Mouse (Mus musculus) liver, embryonic 14.5 days (tissue): ENCODE measurements around the gene Higd1b. TPM values are rescaled to one million over a fixed set of nuclear protein-coding genes. Genes with fewer than 3 reads are reported as not detected.

Source experiments
- ATAC-seq: fragments of 200-750 bp; cut with Nextera tagmentation; 2 replicates; pipeline ENCODE4 v1.8.0; 2017; ENCODE audit warnings: moderate number of reproducible peaks, mild to moderate bottlenecking, moderate library complexity; ENCODE audit not compliant: insufficient read depth
- DNase-seq, 3 experiments: peaks; one replicate each; pipeline ENCODE4 v3.0.0-alpha.2; 2012 to 2013; ENCODE audit warnings: low read depth in 3 of 3, low spot score in 3 of 3
- H3K27ac ChIP-seq: fragments of 300-500 bp; sonication (generic); 2 replicates; pipeline ENCODE4 v1.5.1; 2014; ENCODE audit warnings: moderate library complexity, mild to moderate bottlenecking, control low read depth, inconsistent platforms
- H3K27me3 ChIP-seq: fragments of 300-500 bp; sonication (generic); 2 replicates; pipeline ENCODE4 v1.6.1; 2014; ENCODE audit warnings: mild to moderate bottlenecking, low read length, moderate library complexity; ENCODE audit not compliant: control insufficient read depth, insufficient read depth
- H3K36me3 ChIP-seq: fragments of 300-500 bp; sonication (generic); replicated peaks from 2 replicates; pipeline ENCODE4 v1.6.1; 2014; ENCODE audit warnings: low read depth; ENCODE audit not compliant: control insufficient read depth, insufficient read depth
- H3K4me1 ChIP-seq, 2 experiments: fragments of 200-500 bp in 1 of 2; fragments of 300-500 bp in 1 of 2; sonication (generic) in 1 of 2; replicated peaks; 2 replicates each; pipeline ENCODE4 v1.6.1; 2012 to 2014; ENCODE audit warnings: antibody characterized with exemption in 1 of 2, inconsistent platforms in 1 of 2, low read length in 1 of 2; ENCODE audit not compliant: control insufficient read depth in 2 of 2, insufficient read depth in 2 of 2
- H3K4me2 ChIP-seq: fragments of 300-500 bp; sonication (generic); 2 replicates; pipeline ENCODE4 v1.6.1; 2014; ENCODE audit warnings: low read depth, mild to moderate bottlenecking, control low read depth, moderate library complexity
- H3K4me3 ChIP-seq, 2 experiments: fragments of 200-500 bp in 1 of 2; fragments of 300-500 bp in 1 of 2; sonication (generic) in 1 of 2; 2 replicates each; pipeline ENCODE4 v1.5.1; 2012 to 2014; ENCODE audit warnings: low read depth in 2 of 2, low read length in 2 of 2, mild to moderate bottlenecking in 2 of 2, control low read depth in 1 of 2, inconsistent platforms in 1 of 2, moderate library complexity in 1 of 2; ENCODE audit not compliant: insufficient read depth in 1 of 2
- H3K9ac ChIP-seq: fragments of 300-500 bp; sonication (generic); replicated peaks from 2 replicates; pipeline ENCODE4 v1.6.1; 2014; ENCODE audit warnings: mild to moderate bottlenecking, control low read depth, moderate library complexity
- H3K9me3 ChIP-seq: fragments of 300-500 bp; sonication (generic); 2 replicates; pipeline ENCODE4 v1.6.1; 2016; ENCODE audit warnings: low read length, mixed read lengths; ENCODE audit not compliant: control insufficient read depth
- CTCF ChIP-seq: IDR thresholded peaks from 2 replicates; pipeline ENCODE4 v1.5.1; 2016; ENCODE audit warnings: antibody characterized with exemption, low read depth, control low read depth
- EP300 ChIP-seq: IDR thresholded peaks from 2 replicates; pipeline ENCODE4 v1.6.1; 2016; ENCODE audit warnings: antibody characterized with exemption, low read depth
- WGBS: fragments of 180-500 bp; shearing (Covaris S2); extraction: QIAGEN DNeasy Blood & Tissue Kit; methylation state at CpG from one replicate; pipeline ENCODE4 v1.1.7; 2014; ENCODE audit not compliant: insufficient replicate concordance; 5-methylcytosine and 5-hydroxymethylcytosine counted together
- polyA plus RNA-seq, 2 experiments: library from polyadenylated mRNA; depleted of rRNA in 1 of 2; stranded (reverse) in 1 of 2; unstranded in 1 of 2; fragments of >200 nt; fragmentation: Nextera tagmentation in 1 of 2; extraction: Ambion mirVana in 1 of 2; gene quantifications; 2 replicates each; pipeline versions ENCODE4 v1.2.1 to v1.2.3; 2012 to 2014

The Higd1b gene
- polyA plus RNA-seq, 2 experiments = not detected

DNA sequence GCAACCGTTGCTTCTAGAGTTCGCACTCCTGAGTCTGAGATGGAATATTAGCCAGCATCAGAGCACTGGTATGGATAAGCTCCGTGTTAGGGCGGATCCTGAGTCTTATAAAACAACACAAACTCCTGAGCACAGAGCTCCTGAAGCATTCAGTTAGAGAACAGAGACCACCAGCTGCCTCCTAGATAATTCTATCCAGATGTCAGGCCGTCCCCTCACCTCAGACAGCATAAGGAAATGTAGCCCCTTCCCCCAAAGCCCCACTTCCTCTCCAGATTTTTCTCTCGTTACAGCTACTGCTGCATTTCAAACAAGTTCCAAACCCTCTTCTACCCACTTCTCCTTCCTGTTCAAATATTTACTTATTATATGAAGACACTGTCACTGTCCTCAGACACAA, 20.3 kb downstream of the Higd1b start:
- WGBS = 74% methylated on average over 6 of the region's 6 CpGs
- TF ChIP-seq EP300 = no peak
- no peak for TF ChIP-seq CTCF
- no peak overlapping the region for H3K9ac ChIP-seq
- H3K36me3 ChIP-seq = peaks cover 70% of the 10 kb centered on the region
- H3K9me3 ChIP-seq = no peaks in the 10 kb centered on the region
- H3K4me2 ChIP-seq = no peak overlapping the region
- no peaks in the 10 kb centered on the region for H3K27me3 ChIP-seq
- DNase-seq = no peak
- H3K4me1 ChIP-seq = no peaks in the 10 kb centered on the region
- no peak for ATAC-seq
- no peak overlapping the region for H3K27ac ChIP-seq
- no peak overlapping the region for H3K4me3 ChIP-seq

DNA sequence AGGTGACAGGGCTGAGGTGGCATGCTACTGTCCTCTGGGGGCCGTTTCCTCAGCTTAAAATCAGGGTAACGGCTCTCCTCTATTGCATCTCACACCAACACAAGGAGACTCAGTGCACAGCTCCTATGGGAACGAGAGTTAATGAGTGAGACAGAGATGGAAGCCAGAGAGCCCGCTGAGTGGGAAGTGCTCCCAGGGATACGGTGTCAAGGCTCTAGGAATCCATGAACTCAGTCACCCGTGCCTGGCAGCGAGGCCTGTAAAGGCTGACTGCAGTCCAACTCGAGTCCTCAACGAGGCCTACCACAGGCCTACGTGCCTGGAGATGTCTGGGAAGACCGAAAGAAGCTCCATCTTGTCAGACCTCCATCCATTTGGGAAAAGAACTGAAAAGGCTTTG, 23.3 kb downstream of the Higd1b start:
- H3K27me3 ChIP-seq = no peaks in the 10 kb centered on the region
- peaks cover 68% of the 10 kb centered on the region for H3K36me3 ChIP-seq
- no peak for DNase-seq
- no peaks in the 10 kb centered on the region for H3K9me3 ChIP-seq
- no peaks in the 10 kb centered on the region for H3K4me1 ChIP-seq
- no peak overlapping the region for H3K9ac ChIP-seq
- WGBS = 88% methylated on average over 11 of the region's 11 CpGs
- no peak overlapping the region for H3K4me2 ChIP-seq
- no peak overlapping the region for H3K4me3 ChIP-seq
- TF ChIP-seq CTCF (no peak), EP300 (no peak)
- no peak for ATAC-seq
- no peak overlapping the region for H3K27ac ChIP-seq

DNA sequence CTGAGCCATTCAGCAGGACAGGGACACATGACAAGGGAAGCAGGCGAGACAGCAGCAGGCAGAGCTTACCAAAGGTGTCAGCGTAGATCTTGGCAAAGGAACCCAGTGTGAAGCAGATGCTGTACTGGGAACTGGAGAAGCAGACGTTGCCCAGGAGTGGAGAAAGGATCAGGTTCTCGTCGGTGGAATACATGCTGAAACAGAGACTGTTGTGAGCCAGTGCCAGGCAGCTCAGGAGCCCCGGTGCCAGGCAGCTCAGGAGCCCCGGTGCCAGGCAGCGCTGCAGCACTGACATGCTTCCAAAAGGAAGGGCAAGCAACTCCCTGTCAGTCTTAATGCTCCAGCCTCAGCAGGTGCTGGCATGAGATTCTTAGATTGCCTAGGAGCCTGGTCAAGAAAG, 24.3 kb downstream of the Higd1b start:
- no peaks in the 10 kb centered on the region for H3K9me3 ChIP-seq
- no peak overlapping the region for H3K27ac ChIP-seq
- H3K27me3 ChIP-seq = no peaks in the 10 kb centered on the region
- WGBS = 83% methylated on average over 8 of the region's 8 CpGs
- ATAC-seq = no peak
- TF ChIP-seq EP300 (no peak), CTCF (no peak)
- peaks cover 67% of the 10 kb centered on the region for H3K36me3 ChIP-seq
- no peak overlapping the region for H3K9ac ChIP-seq
- no peak overlapping the region for H3K4me3 ChIP-seq
- H3K4me1 ChIP-seq = no peaks in the 10 kb centered on the region
- no peak overlapping the region for H3K4me2 ChIP-seq
- DNase-seq = no peak

DNA sequence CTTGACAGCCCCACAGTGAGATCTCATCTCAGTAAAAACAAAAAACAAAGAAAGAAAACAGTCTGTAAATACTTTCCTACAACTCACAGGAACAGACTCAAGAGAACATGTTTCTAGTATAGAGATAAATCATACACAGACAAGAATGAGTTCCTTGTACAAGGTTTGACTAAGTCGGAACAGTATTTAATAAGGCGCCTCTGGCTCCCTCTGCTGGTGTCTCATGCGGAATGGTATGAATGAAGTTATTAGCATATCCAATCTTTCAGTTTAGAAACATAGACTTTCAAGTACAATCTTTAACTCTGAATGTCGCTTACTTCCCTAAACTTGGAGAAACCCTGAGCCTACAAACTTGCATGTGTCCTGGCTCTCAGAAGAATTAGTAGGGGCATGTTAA, 28.6 kb downstream of the Higd1b start:
- no peak for DNase-seq
- no peaks in the 10 kb centered on the region for H3K27me3 ChIP-seq
- WGBS = 44% methylated on average over 4 of the region's 4 CpGs
- ATAC-seq = no peak
- H3K4me3 ChIP-seq = no peak overlapping the region
- no peak overlapping the region for H3K4me2 ChIP-seq
- H3K9me3 ChIP-seq = no peaks in the 10 kb centered on the region
- TF ChIP-seq CTCF (peak; percentile 52; the same call in 1 of the 2 replicates), EP300 (no peak)
- H3K4me1 ChIP-seq = no peaks in the 10 kb centered on the region
- no peak overlapping the region for H3K27ac ChIP-seq
- H3K36me3 ChIP-seq = peaks cover 69% of the 10 kb centered on the region
- H3K9ac ChIP-seq = no peak overlapping the region

DNA sequence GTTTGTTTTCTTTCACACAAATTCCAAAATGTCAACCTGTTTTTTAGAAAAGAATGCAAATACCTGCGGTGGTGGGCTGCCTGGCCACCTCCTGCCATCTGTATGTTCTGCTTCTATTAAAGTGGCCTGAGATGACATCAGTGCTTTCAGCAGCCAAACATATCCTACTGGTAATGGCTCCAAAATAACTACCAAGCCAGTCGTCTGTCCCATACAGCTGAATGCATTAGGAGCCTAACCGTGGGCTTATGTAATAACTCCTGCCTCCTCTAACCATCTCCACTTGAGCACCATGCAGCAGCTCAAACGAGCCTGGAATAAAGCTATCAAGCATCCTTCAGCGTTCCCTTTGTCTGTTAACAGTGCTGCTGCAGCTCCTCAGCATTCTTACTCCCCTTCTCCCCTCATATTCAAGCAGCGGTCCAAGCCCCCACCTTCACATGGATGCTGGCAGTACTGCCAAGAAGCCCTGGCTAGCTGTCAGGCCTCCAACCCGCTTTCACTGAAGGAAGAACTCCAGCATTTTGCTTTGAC, 39.2 kb downstream of the Higd1b start:
- WGBS = 77% methylated on average over 7 of the region's 7 CpGs
- DNase-seq (no peak), ATAC-seq (no peak)
- Histone ChIP-seq H3K36me3 (peaks cover 45% of the 10 kb centered on the region), H3K4me1 (peaks cover 4 to 7% of the 10 kb centered on the region in 2 experiments), H3K4me2 (no peak overlapping the region), H3K4me3 (no peak overlapping the region), H3K9ac (no peak overlapping the region), H3K9me3 (no peaks in the 10 kb centered on the region), H3K27me3 (no peaks in the 10 kb centered on the region), H3K27ac (no peak overlapping the region)
- TF ChIP-seq EP300 (no peak), CTCF (no peak)
